Mouse (Mus musculus): ENCODE data around the gene Fa2h. TPM values are rescaled to one million over a fixed set of nuclear protein-coding genes. Genes with fewer than 3 reads are reported as not detected.

The Fa2h gene
- polyA plus RNA-seq, 1 experiment from 2014 or later = 1.7 TPM

DNA sequence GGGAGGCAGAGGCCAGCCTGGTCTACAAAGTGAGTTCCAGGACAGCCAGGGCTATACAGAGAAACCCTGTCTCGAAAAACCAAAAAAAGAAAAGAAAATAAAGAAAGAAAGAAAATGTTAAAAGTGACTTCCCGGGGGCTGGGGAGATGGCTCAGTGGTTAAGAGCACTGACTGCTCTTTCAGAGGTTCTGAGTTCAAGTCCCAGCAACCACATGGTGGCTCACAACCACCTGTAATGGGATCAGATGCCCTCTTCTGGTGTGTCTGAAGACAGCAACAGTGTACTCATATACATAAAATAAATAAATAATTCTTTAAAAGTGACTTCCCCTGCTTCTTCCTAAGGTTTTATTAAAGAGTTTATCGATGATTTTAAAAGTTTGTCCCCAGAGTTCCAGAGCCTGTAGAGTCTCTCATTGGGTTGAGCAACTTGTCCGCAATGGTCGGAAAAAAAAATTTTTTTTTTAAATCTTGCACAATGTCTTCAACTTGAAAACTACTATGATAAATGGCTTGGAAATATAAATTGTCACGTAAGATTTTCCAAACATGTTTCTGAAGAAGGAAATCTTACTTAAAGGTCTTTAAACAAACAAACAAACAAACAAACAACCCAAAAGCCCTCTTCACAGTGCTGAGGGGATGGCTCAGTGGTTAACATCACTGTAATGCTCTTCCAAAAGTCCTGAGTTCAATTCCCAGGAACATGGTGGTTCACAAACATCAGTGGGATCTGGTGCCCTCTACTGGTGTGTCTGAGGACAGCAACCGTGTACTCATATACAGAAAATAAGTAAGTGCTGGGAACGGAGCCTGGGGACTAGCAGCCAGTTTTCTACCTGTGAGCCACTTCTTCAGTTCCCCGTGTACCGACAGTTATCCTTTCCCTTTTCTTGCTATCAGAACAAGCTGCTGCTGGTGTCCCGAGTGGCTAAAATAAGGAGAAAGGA, 92.8 kb downstream of the Fa2h start:
- no peaks in the 10 kb centered on the region for H3K27me3 ChIP-seq
- no peak for ATAC-seq
- ChIA-PET POLR2A (interaction anchor here (1.1 kb wide), 1 partner anchor 10 kb away, joined by 4 read pairs; no protein-coding TSS in a partner anchor), CTCF (no interaction called here)
- DNase-seq (ENCODE audit: low read depth, low spot score) = no peak
- peak; percentile 69 for TF ChIP-seq CTCF (IDR thresholded peaks at IDR 0.05)
- in situ Hi-C loops (cut with MboI; ENCODE audit: low pct_unique_long_range_greater_than_20kb) = no loop called here

DNA sequence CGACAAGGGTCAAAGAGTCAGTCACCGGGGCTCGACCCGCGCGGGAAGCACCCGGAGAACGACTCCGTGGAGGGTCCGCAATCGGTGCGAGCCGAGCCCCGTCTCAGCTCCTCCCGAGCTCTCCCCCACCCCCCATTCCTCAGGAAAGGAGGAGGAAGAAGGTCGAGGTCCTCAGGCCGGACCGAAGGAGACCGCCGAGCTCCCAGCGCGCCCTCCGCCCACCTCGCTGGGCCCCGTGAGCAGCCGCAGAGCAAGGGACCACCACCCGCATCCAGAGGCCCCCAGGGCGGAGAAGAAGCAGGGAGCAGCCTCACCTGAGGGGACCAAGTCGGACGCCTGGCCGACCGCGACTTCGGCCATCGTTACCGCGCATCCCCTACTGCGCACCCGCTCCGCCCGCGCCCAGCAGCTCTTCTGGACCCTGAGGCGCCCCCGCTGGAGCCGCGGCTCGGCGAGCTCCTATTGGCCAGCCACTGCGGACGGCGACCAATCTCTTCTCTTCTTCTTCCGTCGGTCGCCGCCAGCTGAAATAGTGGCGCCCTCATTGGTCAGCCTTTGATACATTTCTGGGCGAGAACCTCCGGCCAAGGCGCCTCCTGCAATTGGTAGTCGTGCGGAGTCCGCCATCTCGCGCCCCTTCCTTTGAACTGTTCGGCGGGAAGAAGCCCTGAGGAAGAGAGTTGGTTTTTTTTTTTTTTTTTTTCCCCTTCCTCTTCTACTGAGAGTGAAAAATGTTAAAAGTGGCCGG, 93.6 kb downstream of the Fa2h start, which contains the start of gene Rfwd3:
Gene Rfwd3, minus strand, starts transcription at position 402 of the 748 bp plus-strand sequence.
- in situ Hi-C loops (cut with MboI; ENCODE audit: low pct_unique_long_range_greater_than_20kb) = no loop called here
- ATAC-seq = peak; percentile 99
- peak; percentile 89 for DNase-seq (ENCODE audit: low read depth, low spot score)
- TF ChIP-seq CTCF (IDR thresholded peaks at IDR 0.05) = no peak
- ChIA-PET POLR2A (interaction anchor here (0.7 to 1.1 kb wide), 3 partner anchors 9 to 280 kb away, joined by 3 to 4 read pairs (median 4); no protein-coding TSS in a partner anchor), CTCF (interaction anchor here (0.9 kb wide), 1 partner anchor 11 kb away, joined by 3 read pairs; no protein-coding TSS in a partner anchor)
- H3K27me3 ChIP-seq = no peaks in the 10 kb centered on the region

DNA sequence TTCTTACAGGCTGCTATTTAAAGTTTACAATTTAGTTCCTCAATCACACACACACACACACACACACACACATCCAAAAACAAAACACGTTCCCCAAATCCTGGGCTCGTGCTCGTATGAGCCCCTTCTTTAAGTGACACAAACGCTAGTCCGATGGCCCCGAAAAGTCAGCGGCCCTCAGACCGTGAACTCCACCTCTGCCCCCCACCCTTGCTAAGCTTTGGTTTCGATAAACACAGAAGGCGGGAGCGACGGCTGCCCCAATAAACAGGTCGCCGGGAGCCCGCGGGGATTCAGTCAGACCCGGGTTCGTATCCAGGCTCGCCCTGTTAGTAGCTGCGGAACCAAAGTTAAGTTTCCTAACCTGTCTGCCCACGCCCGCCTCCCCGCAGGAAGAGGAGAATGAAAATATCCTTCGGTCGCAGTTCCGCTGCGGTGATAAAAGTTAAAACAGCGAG, 94.2 kb downstream of the Fa2h start:
- ChIA-PET POLR2A (interaction anchor here (0.9 to 1.1 kb wide), 2 partner anchors 9 to 87 kb away, joined by 3 to 4 read pairs; no protein-coding TSS in a partner anchor), CTCF (interaction anchor here (0.9 to 1.0 kb wide), 2 partner anchors 11 to 121 kb away, joined by 3 read pairs; no protein-coding TSS in a partner anchor)
- no peak for TF ChIP-seq CTCF (IDR thresholded peaks at IDR 0.05)
- ATAC-seq = peak; percentile 17
- no peaks in the 10 kb centered on the region for H3K27me3 ChIP-seq
- DNase-seq (ENCODE audit: low read depth, low spot score) = no peak
- in situ Hi-C loops (cut with MboI; ENCODE audit: low pct_unique_long_range_greater_than_20kb) = no loop called here

DNA sequence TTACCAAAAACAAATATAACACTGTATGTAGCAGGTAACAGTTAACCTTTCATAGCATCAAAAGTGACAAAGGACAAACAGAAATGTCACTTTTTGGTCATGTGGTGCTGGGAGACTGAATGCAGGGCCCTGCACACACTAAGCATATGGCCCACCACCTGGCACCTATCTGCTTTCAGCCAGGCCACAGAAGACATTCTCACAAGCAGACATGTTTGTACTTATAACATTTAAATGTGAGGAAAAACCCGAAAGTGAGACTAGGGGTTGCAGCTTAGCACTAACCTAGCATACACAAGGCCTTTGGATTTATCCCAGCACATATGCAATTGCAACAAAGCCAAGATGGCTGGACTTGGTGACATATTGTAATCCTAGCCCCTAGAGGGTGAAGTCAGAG, 95.6 kb downstream of the Fa2h start:
- DNase-seq (ENCODE audit: low read depth, low spot score) (no peak), ATAC-seq (no peak)
- in situ Hi-C loops (cut with MboI; ENCODE audit: low pct_unique_long_range_greater_than_20kb) = no loop called here
- POLR2A ChIA-PET = no interaction called here
- TF ChIP-seq CTCF (IDR thresholded peaks at IDR 0.05) = no peak
- no peaks in the 10 kb centered on the region for H3K27me3 ChIP-seq
- CTCF ChIA-PET = no interaction called here

Other genes with a start within 250 kb of the Fa2h start
- gene Glg1, start 134.6 kb downstream of the Fa2h start, polyA plus RNA-seq (2021) = 137 TPM
- 39.5 TPM for gene Rfwd3, start 93.6 kb downstream of the Fa2h start, polyA plus RNA-seq (2021)
- gene Mlkl, start 55.6 kb downstream of the Fa2h start, polyA plus RNA-seq (2021) = 13.9 TPM
- 16.4 TPM for gene Wdr59, start 128.3 kb upstream of the Fa2h start, polyA plus RNA-seq (2021)
- gene Znrf1, start 142.3 kb upstream of the Fa2h start, polyA plus RNA-seq (2021) = 55.3 TPM
- 12.8 TPM for gene Ldhd, start 236.6 kb upstream of the Fa2h start, polyA plus RNA-seq (2021)
- 23.9 TPM for gene Zfp1, start 249.6 kb upstream of the Fa2h start, polyA plus RNA-seq (2021)

Data from Patski (cell line).